Mouse (Mus musculus) heart, embryonic 10.5 days (tissue): ENCODE results near the gene Arrdc5. TPM values are rescaled to one million over a fixed set of nuclear protein-coding genes. Genes with fewer than 3 reads are reported as not detected.

Source experiments
- DNase-seq: peaks from one replicate; pipeline ENCODE4 v3.0.0-alpha.2; 2017; ENCODE audit warnings: low spot score
- H3K27ac ChIP-seq: fragments of 300-500 bp; sonication (generic); 2 replicates; pipeline ENCODE4 v1.5.1; 2016; ENCODE audit warnings: mild to moderate bottlenecking
- H3K27me3 ChIP-seq: fragments of 300-500 bp; sonication (generic); 2 replicates; pipeline ENCODE4 v1.6.1; 2016; ENCODE audit warnings: mild to moderate bottlenecking; ENCODE audit not compliant: poor library complexity, insufficient read depth, severe bottlenecking
- H3K36me3 ChIP-seq: fragments of 300-500 bp; sonication (generic); 2 replicates; pipeline ENCODE4 v1.6.1; 2016; ENCODE audit warnings: mild to moderate bottlenecking, moderate library complexity
- H3K4me1 ChIP-seq: fragments of 300-500 bp; sonication (generic); 2 replicates; pipeline ENCODE4 v1.6.1; 2016; ENCODE audit warnings: mild to moderate bottlenecking
- H3K4me3 ChIP-seq: fragments of 300-500 bp; sonication (generic); 2 replicates; pipeline ENCODE4 v1.5.1; 2016; ENCODE audit warnings: mild to moderate bottlenecking, moderate library complexity
- H3K9me3 ChIP-seq: fragments of 300-500 bp; sonication (generic); 2 replicates; pipeline ENCODE4 v1.6.1; 2016; ENCODE audit warnings: mild to moderate bottlenecking, moderate library complexity
- WGBS: fragments of 180-500 bp; shearing (Covaris S2); methylation state at CpG from one replicate; pipeline ENCODE4 v1.1.7; 2016; 5-methylcytosine and 5-hydroxymethylcytosine counted together
- polyA plus RNA-seq: library from polyadenylated mRNA; unstranded; fragments of >200 nt; fragmentation: Nextera tagmentation; extraction: Ambion mirVana; gene quantifications from 2 replicates; pipeline ENCODE4 v1.2.1, GENCODE M21; 2016

Arrdc5 gene
- polyA plus RNA-seq, 1 experiment from 2014 or later, result not detected

DNA sequence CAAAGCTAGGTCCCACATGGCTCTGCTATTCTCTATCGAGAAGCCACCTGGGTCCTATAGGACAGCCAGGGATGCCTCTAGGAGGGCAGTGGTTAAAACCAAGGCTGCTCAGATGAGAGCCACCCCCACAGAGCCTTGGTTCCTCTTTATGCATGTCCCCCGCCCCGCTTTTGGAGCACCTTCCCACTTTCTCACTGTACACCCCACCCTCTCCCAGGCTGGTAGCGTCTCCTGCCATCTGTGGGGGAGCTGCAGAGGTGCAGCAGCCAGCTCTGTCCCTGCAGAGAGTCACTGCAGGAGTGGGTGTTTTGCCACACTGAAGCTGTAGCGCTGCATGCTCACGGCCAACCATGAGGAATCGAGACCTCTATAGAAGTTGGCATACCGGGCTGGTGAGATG is 16.8 kb downstream of the Arrdc5 start:
- peaks cover 21% of the 10 kb centered on the region for H3K4me1 ChIP-seq
- no peaks in the 10 kb centered on the region for H3K27me3 ChIP-seq
- H3K9me3 ChIP-seq, result no peaks in the 10 kb centered on the region
- H3K27ac ChIP-seq, result no peak overlapping the region
- H3K4me3 ChIP-seq, result no peak overlapping the region
- no peak for DNase-seq
- WGBS, result 90% methylated on average over 8 of the region's 8 CpGs
- peaks cover 77% of the 10 kb centered on the region for H3K36me3 ChIP-seq

DNA sequence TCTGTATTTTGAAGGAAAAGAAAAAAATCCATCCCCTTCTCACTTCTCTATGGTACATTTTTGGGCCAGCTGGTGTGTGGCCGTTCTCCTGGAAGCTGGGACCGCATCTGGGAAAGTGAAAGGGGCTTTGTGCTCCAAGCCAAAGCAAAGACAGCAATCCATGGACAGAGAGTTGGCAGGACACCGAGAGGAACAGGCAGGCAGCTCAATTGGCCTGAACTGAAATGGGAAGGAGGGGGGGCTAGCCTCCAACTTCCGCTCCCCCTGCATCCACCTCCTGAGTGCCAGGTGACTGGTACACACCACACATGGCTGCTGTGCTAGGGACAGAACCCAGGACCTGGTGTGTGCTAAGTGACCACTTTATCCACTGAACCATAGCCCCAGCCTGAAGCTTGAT is 17.3 kb downstream of the Arrdc5 start:
- DNase-seq, result no peak
- H3K9me3 ChIP-seq, result no peaks in the 10 kb centered on the region
- peaks cover 20% of the 10 kb centered on the region for H3K4me1 ChIP-seq
- 87% methylated on average over 4 of the region's 4 CpGs for whole genome bisulfite sequencing
- H3K36me3 ChIP-seq, result peaks cover 79% of the 10 kb centered on the region
- H3K27me3 ChIP-seq, result no peaks in the 10 kb centered on the region
- no peak overlapping the region for H3K27ac ChIP-seq
- no peak overlapping the region for H3K4me3 ChIP-seq

DNA sequence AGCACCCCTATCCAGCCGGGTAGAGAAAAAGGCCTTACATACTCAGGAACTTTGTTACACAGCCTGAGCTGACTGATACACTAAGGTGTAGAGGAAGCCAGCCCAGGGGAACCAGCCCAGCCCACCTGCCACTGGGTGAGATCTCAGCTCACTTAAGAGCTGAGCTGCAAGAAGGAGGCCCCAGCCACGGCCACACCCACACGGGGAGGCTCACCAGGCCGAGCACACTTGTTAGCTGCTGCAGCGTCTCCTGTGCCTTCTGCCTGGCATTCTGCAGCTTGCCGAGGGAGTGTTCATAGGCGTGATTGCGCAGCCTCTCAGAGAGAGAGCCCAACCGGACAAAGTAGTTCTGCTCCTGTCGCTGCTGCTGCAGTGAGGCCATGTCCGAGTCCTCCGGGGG is 18.9 kb downstream of the Arrdc5 start:
- Histone ChIP-seq H3K9me3 (no peaks in the 10 kb centered on the region), H3K4me1 (peaks cover 24% of the 10 kb centered on the region; the same call in 1 of the 2 replicates), H3K27ac (no peak overlapping the region), H3K36me3 (peaks cover 72% of the 10 kb centered on the region), H3K27me3 (no peaks in the 10 kb centered on the region), H3K4me3 (no peak overlapping the region)
- 88% methylated on average over 12 of the region's 12 CpGs for WGBS
- no peak for DNase-seq

DNA sequence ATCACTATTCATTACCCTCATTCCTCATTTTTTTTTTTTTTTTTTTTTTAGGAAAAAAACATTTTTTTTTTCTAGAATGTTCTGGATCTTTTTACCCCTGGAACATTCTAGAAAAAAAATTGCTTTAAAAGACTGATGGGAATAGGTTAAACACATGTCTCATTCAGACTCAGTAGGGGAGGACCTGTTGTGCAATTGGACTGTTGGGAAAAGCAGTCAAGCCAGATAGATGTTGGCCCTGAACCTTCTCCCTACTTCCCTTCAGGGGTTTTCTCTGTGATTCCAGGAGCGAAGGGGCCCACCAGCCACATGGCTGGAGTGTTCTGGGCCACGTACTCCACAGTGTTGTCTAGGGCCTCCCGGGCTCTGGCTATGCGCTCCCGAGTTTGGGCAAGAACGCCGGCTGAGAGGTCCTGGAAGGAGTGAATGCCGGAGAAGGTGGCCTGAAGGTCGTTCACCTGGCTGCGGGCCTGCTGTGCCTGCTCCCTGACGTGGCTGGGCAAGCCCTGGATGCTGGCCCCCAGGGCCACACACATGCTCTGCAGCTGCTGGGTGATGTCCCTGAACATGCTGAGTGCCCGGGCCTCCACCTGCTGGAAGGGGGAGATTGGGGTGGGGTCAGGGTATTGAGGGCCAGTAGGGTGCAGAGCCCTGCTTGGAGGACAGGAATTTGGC is 20.5 kb downstream of the Arrdc5 start:
- Histone ChIP-seq H3K4me1 (peaks cover 30% of the 10 kb centered on the region; the same call in 1 of the 2 replicates), H3K9me3 (no peaks in the 10 kb centered on the region), H3K4me3 (no peak overlapping the region), H3K36me3 (peaks cover 56% of the 10 kb centered on the region), H3K27me3 (no peaks in the 10 kb centered on the region), H3K27ac (peak overlapping the region; percentile 56; the same call in 1 of the 2 replicates)
- no peak for DNase-seq
- 89% methylated on average over 12 of the region's 12 CpGs for WGBS

DNA sequence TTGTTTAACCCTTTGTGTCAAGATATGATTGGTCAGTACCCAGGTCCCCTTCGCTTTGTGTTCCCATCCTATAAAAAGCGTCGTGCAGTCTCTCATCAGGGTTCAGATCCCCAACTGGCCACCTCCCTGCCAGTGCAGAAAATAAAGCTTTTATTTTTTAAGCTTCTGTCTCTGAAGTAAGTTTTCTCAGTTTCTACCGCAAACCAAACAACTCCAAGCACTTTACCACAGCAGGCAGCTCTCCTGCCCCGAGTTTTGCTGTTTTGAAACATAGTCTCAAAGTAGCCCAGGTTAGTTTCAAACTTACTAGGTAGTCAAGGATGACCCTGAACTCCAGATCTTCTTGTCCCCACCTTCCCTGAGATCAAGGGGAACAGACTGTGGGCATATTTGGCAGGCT is 21.7 kb downstream of the Arrdc5 start:
- no peaks in the 10 kb centered on the region for H3K27me3 ChIP-seq
- H3K36me3 ChIP-seq, result peaks cover 57% of the 10 kb centered on the region
- H3K4me1 ChIP-seq, result peaks cover 42% of the 10 kb centered on the region
- H3K27ac ChIP-seq, result no peak overlapping the region
- no peaks in the 10 kb centered on the region for H3K9me3 ChIP-seq
- DNase-seq, result no peak
- 87% methylated on average over 5 of the region's 5 CpGs for WGBS
- H3K4me3 ChIP-seq, result no peak overlapping the region

DNA sequence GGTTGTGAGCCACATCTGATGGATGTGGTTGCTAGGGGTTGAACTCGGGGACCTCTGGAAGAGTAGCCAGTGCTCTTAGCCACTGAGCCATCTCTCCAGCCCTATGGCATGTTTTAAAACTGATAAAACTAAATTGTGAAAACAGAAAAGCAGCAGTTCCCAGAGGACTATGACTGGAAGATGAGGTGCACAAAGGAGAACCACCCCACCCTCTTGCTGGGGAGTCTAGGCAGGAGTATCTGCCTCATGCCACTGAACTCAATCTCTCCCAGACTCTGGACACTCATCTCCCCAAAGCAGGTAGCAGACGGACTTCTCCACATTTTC is 22.6 kb downstream of the Arrdc5 start:
- peaks cover 57% of the 10 kb centered on the region for H3K36me3 ChIP-seq
- H3K9me3 ChIP-seq, result no peaks in the 10 kb centered on the region
- no peak for DNase-seq
- no peaks in the 10 kb centered on the region for H3K27me3 ChIP-seq
- peak overlapping the region; percentile 67 for H3K4me3 ChIP-seq
- peak overlapping the region; percentile 89 for H3K27ac ChIP-seq
- peaks cover 46% of the 10 kb centered on the region for H3K4me1 ChIP-seq
- WGBS, result 33% methylated on average over 2 of the region's 2 CpGs

DNA sequence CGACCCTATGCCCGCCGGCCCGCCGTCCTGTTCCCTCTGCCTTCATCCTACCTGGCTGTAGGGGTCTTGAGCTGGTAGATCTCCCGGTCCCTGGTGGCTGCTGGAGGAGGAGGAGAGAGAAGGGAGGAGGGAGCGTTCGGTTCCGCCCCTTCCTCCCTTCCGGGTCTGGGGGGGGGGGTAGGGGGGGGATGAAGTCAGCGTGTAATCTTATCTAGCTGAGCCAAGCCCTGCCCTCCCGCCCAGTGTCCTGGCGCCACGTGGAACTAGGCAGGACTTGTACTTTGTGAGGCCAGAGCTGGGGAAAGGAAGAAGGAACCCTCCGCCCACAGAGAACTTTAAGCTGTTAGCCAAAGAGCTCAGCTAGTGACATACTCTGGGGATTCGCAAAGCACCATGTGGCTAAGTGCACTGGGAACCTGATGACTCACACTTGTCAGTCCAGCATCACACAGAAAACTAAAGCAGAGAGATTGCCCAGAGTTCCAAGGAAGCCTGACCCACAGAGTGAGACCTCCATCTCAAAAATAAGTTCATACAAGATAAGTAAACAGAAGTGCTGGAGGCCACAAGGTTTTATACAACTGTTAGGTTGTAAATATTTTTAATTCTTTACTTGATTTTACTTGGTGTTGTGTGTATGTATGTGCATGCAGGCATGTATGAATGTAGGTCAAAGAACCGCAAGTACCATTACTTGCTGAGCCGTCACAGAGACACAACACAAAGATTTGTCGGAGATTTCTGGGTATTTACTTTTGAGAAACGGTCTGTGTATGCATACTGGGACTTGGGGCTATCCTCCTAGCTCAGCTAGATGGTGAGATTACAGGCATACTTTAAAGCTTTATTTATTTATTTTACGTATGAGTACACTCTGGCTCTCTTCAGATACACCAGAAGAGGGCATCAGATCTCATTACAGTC is 23.2 kb downstream of the Arrdc5 start, which contains the start of gene Ticam1:
Gene Ticam1, minus strand, starts transcription at position 144 of the 924 bp plus-strand sequence.
- peak within 1 kb of the TSS; percentile 67 for H3K4me3 ChIP-seq
- WGBS, result 6% methylated on average over 18 of the region's 21 CpGs
- H3K36me3 ChIP-seq, result peaks cover 57% of the 10 kb centered on the region
- DNase-seq, result peak; percentile 99
- no peaks in the 10 kb centered on the region for H3K27me3 ChIP-seq
- no peaks in the 10 kb centered on the region for H3K9me3 ChIP-seq
- H3K4me1 ChIP-seq, result peaks cover 51% of the 10 kb centered on the region
- peak within 1 kb of the TSS; percentile 89 for H3K27ac ChIP-seq

DNA sequence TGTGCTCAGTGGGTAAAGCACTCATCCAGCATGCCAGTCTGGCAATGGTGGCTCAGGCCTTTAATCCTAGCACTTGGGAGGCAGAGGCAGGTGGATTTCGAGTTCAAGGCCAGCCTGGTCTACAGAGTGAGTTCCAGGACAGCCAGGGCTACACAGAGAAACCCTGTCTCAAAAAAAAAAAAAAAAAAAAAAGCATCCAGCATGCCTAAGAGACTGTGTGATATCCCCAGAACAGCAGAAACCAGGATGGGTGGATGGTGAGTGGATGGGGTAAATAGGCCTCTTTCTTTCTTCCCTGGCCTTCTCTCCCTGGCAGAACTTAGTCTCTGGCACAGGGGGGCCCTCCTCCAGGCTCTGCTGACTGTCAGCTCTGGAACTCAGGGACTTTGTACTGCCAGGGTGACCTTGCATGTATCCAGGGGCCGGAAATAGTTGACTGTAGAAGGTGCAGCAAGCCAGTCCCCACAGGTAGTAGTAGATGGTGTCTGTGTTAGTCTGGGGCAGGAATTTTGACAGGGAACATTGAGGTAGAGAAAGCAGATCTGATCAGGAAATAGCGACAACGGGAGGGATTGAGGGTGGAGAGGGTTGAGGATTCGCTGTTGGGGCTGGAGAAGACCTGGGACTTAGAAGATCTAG is 24.1 kb downstream of the Arrdc5 start:
- DNase-seq, result no peak
- WGBS, result 14% methylated on average over 5 of the region's 5 CpGs
- Histone ChIP-seq H3K4me3 (peak overlapping the region; percentile 67), H3K27ac (peak overlapping the region; percentile 89), H3K36me3 (peaks cover 58% of the 10 kb centered on the region), H3K27me3 (no peaks in the 10 kb centered on the region), H3K4me1 (peaks cover 55% of the 10 kb centered on the region), H3K9me3 (no peaks in the 10 kb centered on the region)

DNA sequence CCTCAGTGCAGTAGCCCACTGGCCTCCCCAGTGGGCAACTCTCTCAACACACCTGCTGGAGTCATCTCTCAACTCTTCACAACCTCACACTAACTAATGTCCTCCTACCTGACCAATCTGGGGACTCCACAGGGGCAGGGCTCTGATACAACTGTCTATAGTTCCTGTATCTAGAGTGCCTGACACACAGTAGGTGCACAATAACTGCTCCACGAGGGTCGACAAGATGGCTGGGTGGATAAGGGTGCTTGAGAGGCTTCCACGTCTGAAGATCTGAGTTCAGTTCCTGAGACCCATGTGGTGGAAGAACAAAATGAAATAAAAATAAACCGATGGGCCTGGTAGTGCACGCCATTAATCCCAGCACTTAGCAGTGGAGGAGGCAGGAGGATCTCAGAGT is 26.1 kb downstream of the Arrdc5 start:
- Histone ChIP-seq H3K27ac (no peak overlapping the region), H3K4me3 (no peak overlapping the region), H3K4me1 (peaks cover 59% of the 10 kb centered on the region), H3K36me3 (peaks cover 57% of the 10 kb centered on the region), H3K27me3 (no peaks in the 10 kb centered on the region), H3K9me3 (no peaks in the 10 kb centered on the region)
- WGBS, result 86% methylated on average over 5 of the region's 5 CpGs
- DNase-seq, result no peak

DNA sequence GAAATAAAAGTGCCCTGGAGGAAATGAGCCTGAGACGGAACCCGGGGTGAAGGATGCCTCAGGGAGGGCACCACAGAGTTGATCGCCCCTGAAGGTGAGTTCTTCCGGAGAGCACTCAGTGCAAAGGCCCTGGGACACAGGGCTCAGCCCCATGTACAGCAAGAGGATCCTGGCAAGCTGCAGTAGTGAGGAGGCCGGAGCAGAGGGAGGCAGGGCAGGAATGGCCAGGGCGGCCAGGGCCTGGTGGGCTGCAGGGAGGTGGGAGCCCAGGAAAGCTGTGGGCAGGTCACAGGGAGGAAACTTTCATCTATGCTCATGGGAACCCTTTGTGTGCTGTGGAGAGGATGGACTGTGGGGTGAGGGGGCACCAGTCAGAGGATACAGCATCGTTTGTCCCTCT is 26.6 kb downstream of the Arrdc5 start:
- DNase-seq, result no peak
- H3K9me3 ChIP-seq, result no peaks in the 10 kb centered on the region
- no peak overlapping the region for H3K27ac ChIP-seq
- H3K36me3 ChIP-seq, result peaks cover 52% of the 10 kb centered on the region
- H3K4me3 ChIP-seq, result no peak overlapping the region
- WGBS, result 79% methylated on average over 7 of the region's 7 CpGs
- H3K4me1 ChIP-seq, result peaks cover 57% of the 10 kb centered on the region
- H3K27me3 ChIP-seq, result no peaks in the 10 kb centered on the region

DNA sequence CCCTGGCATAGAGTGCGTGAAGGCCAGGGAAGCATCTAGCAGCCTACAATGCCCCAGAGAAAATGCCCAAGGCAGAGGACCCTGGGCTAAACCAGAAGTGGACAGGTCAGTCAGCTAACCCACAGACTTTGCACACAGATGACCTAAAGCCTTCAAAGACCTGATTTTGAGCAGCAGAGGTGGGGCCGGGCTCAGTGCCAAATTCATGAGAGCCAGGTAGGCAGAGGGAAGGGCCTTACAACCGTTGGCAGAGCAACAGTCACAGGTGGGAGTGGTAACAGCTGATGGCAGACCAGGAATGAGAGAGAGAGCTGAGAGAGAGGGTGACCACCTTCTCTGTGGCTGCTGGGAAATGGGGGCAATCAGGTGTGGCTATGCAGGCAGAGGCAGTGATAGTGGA is 27.4 kb downstream of the Arrdc5 start:
- no peaks in the 10 kb centered on the region for H3K27me3 ChIP-seq
- WGBS, result 74% methylated on average over 3 of the region's 3 CpGs
- peaks cover 50% of the 10 kb centered on the region for H3K4me1 ChIP-seq
- no peak overlapping the region for H3K27ac ChIP-seq
- DNase-seq, result no peak
- no peak overlapping the region for H3K4me3 ChIP-seq
- H3K9me3 ChIP-seq, result no peaks in the 10 kb centered on the region
- peaks cover 49% of the 10 kb centered on the region for H3K36me3 ChIP-seq

DNA sequence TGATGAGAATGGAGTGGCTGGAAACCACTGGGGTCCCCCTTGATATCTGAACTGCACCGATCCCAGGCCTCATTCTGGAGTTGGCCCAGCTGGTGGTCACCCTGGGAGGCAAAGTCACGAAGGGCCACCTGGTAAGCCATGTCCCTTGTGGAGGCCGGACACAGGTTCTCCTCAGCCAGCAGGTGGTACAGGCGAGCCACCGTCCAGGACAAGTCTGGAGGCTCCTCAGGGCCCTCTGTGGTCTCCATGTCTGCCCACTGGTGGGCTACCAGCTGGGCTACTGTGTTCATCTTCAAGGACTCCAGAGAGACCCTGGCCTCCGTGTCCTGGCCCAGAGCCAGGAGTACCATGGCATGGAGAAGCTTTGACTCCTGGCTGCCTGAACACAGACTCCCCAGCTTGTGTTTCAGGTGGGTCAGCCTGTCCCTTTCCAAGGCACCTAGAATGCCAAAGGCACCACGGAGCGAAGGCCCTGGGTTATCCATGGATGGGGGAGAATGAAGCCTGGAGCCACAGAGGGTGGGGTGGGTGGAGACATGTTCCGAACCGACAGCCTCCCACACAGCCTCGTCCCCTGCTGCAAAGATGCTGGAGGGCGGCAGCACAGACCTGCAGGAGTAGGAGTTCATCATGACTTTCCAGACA is 28.4 kb downstream of the Arrdc5 start:
- Histone ChIP-seq H3K27ac (no peak overlapping the region), H3K27me3 (no peaks in the 10 kb centered on the region), H3K4me1 (peaks cover 41% of the 10 kb centered on the region), H3K4me3 (no peak overlapping the region), H3K9me3 (no peaks in the 10 kb centered on the region), H3K36me3 (peaks cover 49% of the 10 kb centered on the region)
- WGBS, result 90% methylated on average over 12 of the region's 12 CpGs
- no peak for DNase-seq
